Mouse (Mus musculus) lung, adult 18-20 months (tissue): Measurements from ENCODE around the gene Gm4491.

ENCODE experiments used
- DNase-seq, 2 experiments: peaks; one replicate each; pipeline ENCODE4 v3.0.0; 2022; ENCODE audit warnings: mixed read lengths in 2 of 2

Gm4491 gene

GRCm38 (mm10) chr14:57115823-57116544 lies at the start of gene Gm4491:
Gene Gm4491, minus strand, starts transcription at chr14:57115883.
- no peak for DNase-seq

GRCm38 (mm10) chr14:57161833-57162232 lies 46.1 kb upstream of the Gm4491 start:
- DNase-seq, result no peak

GRCm38 (mm10) chr14:57161201-57161600 lies 45.5 kb upstream of the Gm4491 start:
- DNase-seq, result no peak

GRCm38 (mm10) chr14:57154916-57155315 lies 39.2 kb upstream of the Gm4491 start:
- DNase-seq, result no peak

- DNase-seq, result no peak
Observed at GRCm38 (mm10) chr14:57145741-57146140, 30.1 kb upstream of the Gm4491 start.

GRCm38 (mm10) chr14:57135265-57135664 lies 19.6 kb upstream of the Gm4491 start:
- no peak for DNase-seq

- peak in 1 of 2 experiments; percentile 10 for DNase-seq
Observed at GRCm38 (mm10) chr14:57133161-57133661, 17.5 kb upstream of the Gm4491 start, which contains the start of gene Gjb6. Gene Gjb6, minus strand, starts transcription at chr14:57133611.

- peak; percentile 27 to 54 for DNase-seq
Observed at GRCm38 (mm10) chr14:57127383-57127782, 11.7 kb upstream of the Gm4491 start.

GRCm38 (mm10) chr14:57122295-57122694 lies 6.6 kb upstream of the Gm4491 start:
- peak in 1 of 2 experiments; percentile 44 for DNase-seq

- DNase-seq, result peak in 1 of 2 experiments; percentile 18
Observed at GRCm38 (mm10) chr14:57109194-57109593, 6.5 kb downstream of the Gm4491 start.

GRCm38 (mm10) chr14:57107916-57108315 lies 7.8 kb downstream of the Gm4491 start:
- DNase-seq, result no peak

GRCm38 (mm10) chr14:57107091-57107490 lies 8.6 kb downstream of the Gm4491 start:
- no peak for DNase-seq

- DNase-seq, result no peak
Observed at GRCm38 (mm10) chr14:57105721-57106120, 10.0 kb downstream of the Gm4491 start.

GRCm38 (mm10) chr14:57105111-57105510 lies 10.6 kb downstream of the Gm4491 start:
- no peak for DNase-seq

GRCm38 (mm10) chr14:57104106-57105023 lies 11.3 kb downstream of the Gm4491 start, which contains the start of gene Gjb2:
Gene Gjb2, minus strand, starts transcription at chr14:57104702.
- DNase-seq, result peak; percentile 76 to 83

GRCm38 (mm10) chr14:57103711-57104105 lies 12.0 kb downstream of the Gm4491 start:
- DNase-seq, result peak in 1 of 2 experiments; percentile 16

- DNase-seq, result no peak
Observed at GRCm38 (mm10) chr14:57103121-57103520, 12.6 kb downstream of the Gm4491 start.

- no peak for DNase-seq
Observed at GRCm38 (mm10) chr14:57101623-57102022, 14.1 kb downstream of the Gm4491 start.

- DNase-seq, result no peak
Observed at GRCm38 (mm10) chr14:57095855-57096254, 19.8 kb downstream of the Gm4491 start.

- DNase-seq, result peak; percentile 36 to 58
Observed at GRCm38 (mm10) chr14:57093029-57093428, 22.7 kb downstream of the Gm4491 start.

GRCm38 (mm10) chr14:57090001-57090400 lies 25.7 kb downstream of the Gm4491 start:
- DNase-seq, result no peak

- no peak for DNase-seq
Observed at GRCm38 (mm10) chr14:57089107-57089506, 26.6 kb downstream of the Gm4491 start.

- peak; percentile 28 to 57 for DNase-seq
Observed at GRCm38 (mm10) chr14:57084180-57084668, 31.5 kb downstream of the Gm4491 start.
